Mouse (Mus musculus) midbrain, embryonic 16.5 days (tissue): ENCODE measurements at regions not wholly inside any gene's neighbourhood (a gene's known extent, or its start where the extent isn't known, plus 50 kb on each side); places are given as distances from the start of the nearest gene placed in this dataset.

Experiments used
- ATAC-seq: fragments of 200-750 bp; cut with Nextera tagmentation; 2 replicates; pipeline ENCODE4 v1.8.0; 2017; ENCODE audit warnings: moderate TSS enrichment
- H3K27ac ChIP-seq: fragments of 300-500 bp; sonication (generic); 2 replicates; pipeline ENCODE4 v1.5.1; 2014; ENCODE audit warnings: mild to moderate bottlenecking, low read length, mixed read lengths
- H3K27me3 ChIP-seq: fragments of 300-500 bp; sonication (generic); 2 replicates; pipeline ENCODE4 v1.6.1; 2014; ENCODE audit warnings: low read depth, low read length, mixed read lengths; ENCODE audit not compliant: control insufficient read depth, insufficient read depth
- H3K36me3 ChIP-seq: fragments of 300-500 bp; sonication (generic); 2 replicates; pipeline ENCODE4 v1.6.1; 2014; ENCODE audit warnings: mild to moderate bottlenecking, low read length, moderate library complexity, mixed read lengths; ENCODE audit not compliant: control insufficient read depth, insufficient read depth
- H3K4me1 ChIP-seq: fragments of 300-500 bp; sonication (generic); 2 replicates; pipeline ENCODE4 v1.6.1; 2014; ENCODE audit warnings: mild to moderate bottlenecking, low read length, mixed read lengths; ENCODE audit not compliant: control insufficient read depth, insufficient read depth
- H3K4me2 ChIP-seq: fragments of 300-500 bp; sonication (generic); 2 replicates; pipeline ENCODE4 v1.6.1; 2014; ENCODE audit warnings: mild to moderate bottlenecking, low read length, mixed read lengths
- H3K4me3 ChIP-seq: fragments of 300-500 bp; sonication (generic); 2 replicates; pipeline ENCODE4 v1.5.1; 2014; ENCODE audit warnings: low read depth, mild to moderate bottlenecking, low read length, moderate library complexity, mixed read lengths
- H3K9ac ChIP-seq: fragments of 300-500 bp; sonication (generic); 2 replicates; pipeline ENCODE4 v1.6.1; 2014; ENCODE audit warnings: low read depth, low read length, mixed read lengths
- H3K9me3 ChIP-seq: fragments of 300-500 bp; sonication (generic); replicated peaks from 2 replicates; pipeline ENCODE4 v1.6.1; 2014; ENCODE audit warnings: mild to moderate bottlenecking, low read length, mixed read lengths; ENCODE audit not compliant: control insufficient read depth, poor library complexity, severe bottlenecking
- WGBS: fragments of 180-500 bp; shearing (Covaris S2); extraction: QIAGEN DNeasy Blood & Tissue Kit; methylation state at CpG from one replicate; pipeline ENCODE4 v1.1.7; 2014; 5-methylcytosine and 5-hydroxymethylcytosine counted together

GRCm38 (mm10) chr13:101318621-101319020 is 449.4 kb downstream of the Pik3r1 start:
- H3K27me3 ChIP-seq, result no peaks in the 10 kb centered on the region
- no peak overlapping the region for H3K9ac ChIP-seq
- no peaks in the 10 kb centered on the region for H3K36me3 ChIP-seq
- ATAC-seq, result no peak
- H3K9me3 ChIP-seq, result no peaks in the 10 kb centered on the region
- H3K4me3 ChIP-seq, result no peak overlapping the region
- no peak overlapping the region for H3K27ac ChIP-seq
- WGBS, result 66% methylated on average over 4 of the region's 4 CpGs
- no peak overlapping the region for H3K4me2 ChIP-seq
- no peaks in the 10 kb centered on the region for H3K4me1 ChIP-seq

DNA sequence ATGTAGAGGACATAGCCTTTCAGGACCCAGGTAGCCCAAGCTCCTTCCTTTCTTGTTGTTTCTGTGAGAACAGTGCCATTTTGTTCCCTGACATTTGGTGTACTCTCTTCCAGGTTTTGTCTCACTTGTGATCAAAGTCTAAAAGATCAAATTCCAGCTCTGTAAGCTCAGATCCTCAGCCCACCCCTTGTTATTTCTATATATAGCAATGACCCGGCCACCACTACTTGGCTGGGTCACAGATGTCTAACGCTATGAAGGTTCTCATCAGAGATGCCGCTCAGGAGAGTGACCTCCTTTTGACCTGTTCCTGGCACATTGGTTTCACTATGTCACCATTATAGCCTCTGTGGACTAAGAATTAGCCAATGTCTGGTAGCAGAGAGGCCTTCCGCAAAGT is 451.7 kb downstream of the Pik3r1 start:
- Histone ChIP-seq H3K4me1 (no peaks in the 10 kb centered on the region), H3K27me3 (no peaks in the 10 kb centered on the region), H3K9me3 (no peaks in the 10 kb centered on the region), H3K27ac (no peak overlapping the region), H3K4me2 (no peak overlapping the region), H3K9ac (no peak overlapping the region), H3K4me3 (no peak overlapping the region), H3K36me3 (no peaks in the 10 kb centered on the region)
- no peak for ATAC-seq
- WGBS, result 77% methylated on average over 4 of the region's 4 CpGs

GRCm38 (mm10) chr13:101314040-101314439 is 454.0 kb downstream of the Pik3r1 start:
- H3K9me3 ChIP-seq, result no peaks in the 10 kb centered on the region
- ATAC-seq, result no peak

DNA sequence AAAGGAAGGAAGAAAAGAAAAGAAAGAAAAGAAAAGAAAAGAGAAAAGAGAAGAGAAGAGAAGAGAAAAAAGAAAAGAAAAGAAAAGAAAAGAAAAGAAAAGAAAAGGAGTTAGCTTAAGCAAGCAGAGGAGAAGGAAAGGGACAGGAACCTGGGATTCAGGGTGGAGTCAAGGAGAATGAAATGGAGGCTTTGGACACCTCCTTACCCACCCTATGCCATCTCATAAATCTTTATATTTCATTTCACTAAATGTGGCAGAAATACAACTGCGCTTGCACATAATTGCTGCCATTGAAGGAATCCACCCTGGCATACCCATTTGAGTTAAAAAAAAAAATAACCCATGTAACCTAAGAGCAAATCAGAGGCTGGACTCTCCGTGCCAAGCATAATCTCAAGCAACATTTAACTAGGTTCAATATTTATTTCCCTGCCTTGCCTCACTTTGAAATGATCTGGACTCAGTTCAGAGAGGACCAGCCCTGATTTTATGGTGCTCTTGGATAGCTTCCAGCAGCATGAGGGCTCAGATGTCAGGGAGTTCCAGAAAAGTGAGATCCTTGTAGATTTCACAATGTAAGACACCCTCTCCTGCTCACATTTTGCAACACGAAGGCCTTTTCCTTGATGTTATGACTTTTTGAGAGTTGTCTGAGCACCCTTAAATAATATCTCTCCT is 456.2 kb downstream of the Pik3r1 start:
- Histone ChIP-seq H3K4me2 (no peak overlapping the region), H3K4me1 (no peaks in the 10 kb centered on the region), H3K27me3 (no peaks in the 10 kb centered on the region), H3K36me3 (no peaks in the 10 kb centered on the region), H3K9me3 (no peaks in the 10 kb centered on the region), H3K9ac (no peak overlapping the region), H3K27ac (no peak overlapping the region), H3K4me3 (no peak overlapping the region)
- WGBS, result 83% methylated on average over 3 of the region's 3 CpGs
- no peak for ATAC-seq

More at GRCm38 (mm10) chr13:101314040-101314439, 454.0 kb downstream of the Pik3r1 start:
- Histone ChIP-seq H3K9ac (no peak overlapping the region), H3K4me1 (no peaks in the 10 kb centered on the region), H3K27ac (no peak overlapping the region), H3K36me3 (no peaks in the 10 kb centered on the region), H3K27me3 (no peaks in the 10 kb centered on the region), H3K4me3 (no peak overlapping the region), H3K4me2 (no peak overlapping the region)

DNA sequence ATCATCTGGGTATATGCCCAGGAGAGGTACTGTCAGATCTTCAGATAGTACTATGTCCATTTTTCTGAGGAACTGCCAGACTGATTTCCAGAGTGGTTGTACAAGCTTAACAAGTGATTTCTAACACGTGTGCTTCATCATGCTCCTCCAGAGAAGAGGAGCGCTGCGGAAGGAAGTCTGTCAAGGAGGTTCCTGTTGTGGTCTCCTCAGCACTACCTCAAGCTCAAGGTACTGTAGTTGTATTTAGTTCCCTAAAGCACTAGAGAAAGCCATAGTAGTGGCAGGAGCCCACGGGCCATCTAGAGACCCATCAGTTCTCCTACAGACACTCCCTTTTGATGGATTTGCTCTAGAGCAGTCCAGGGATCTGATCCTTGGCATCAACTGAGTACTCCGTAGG is 459.3 kb downstream of the Pik3r1 start:
- 96% methylated on average over 5 of the region's 5 CpGs for WGBS
- Histone ChIP-seq H3K9ac (no peak overlapping the region), H3K4me3 (no peak overlapping the region), H3K27ac (no peak overlapping the region), H3K36me3 (no peaks in the 10 kb centered on the region), H3K4me2 (no peak overlapping the region), H3K27me3 (no peaks in the 10 kb centered on the region), H3K9me3 (no peaks in the 10 kb centered on the region), H3K4me1 (no peaks in the 10 kb centered on the region)
- no peak for ATAC-seq

DNA sequence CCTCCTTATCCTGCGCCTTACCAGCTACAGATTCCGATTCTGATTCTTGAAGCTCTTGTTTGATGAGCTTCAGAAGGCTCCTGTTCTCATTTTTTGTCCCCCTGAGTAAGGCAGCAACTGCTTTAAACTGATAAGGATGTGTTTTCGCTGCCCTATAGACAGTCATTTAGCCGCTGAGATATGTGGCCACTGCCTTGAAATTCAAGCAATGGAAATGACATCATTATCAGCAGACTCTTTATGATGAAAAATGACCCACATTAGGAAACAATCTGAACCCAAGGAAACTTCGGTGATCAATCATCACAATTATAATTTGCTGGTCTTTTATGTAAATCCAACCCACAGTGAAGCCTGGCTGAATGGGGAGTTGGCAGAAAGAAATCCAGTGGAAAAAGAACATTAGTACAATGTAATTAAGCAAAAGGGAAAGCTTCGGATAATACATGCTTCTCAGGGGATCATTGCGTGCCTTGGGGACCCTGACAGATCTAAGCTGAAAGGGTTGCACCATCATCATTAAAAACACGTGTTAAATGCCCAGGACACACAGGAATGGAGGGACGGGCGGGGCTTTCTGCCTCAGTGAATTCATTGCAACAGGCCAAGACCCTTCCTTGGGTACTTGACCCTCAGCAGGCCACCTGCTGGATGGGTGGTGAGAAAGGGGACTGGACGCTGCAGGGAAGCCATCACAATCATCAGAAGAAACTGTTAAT is 462.2 kb downstream of the Pik3r1 start:
- Histone ChIP-seq H3K9me3 (no peaks in the 10 kb centered on the region), H3K9ac (no peak overlapping the region), H3K27ac (no peak overlapping the region), H3K4me3 (no peak overlapping the region), H3K36me3 (no peaks in the 10 kb centered on the region), H3K27me3 (no peaks in the 10 kb centered on the region), H3K4me1 (no peaks in the 10 kb centered on the region), H3K4me2 (no peak overlapping the region)
- ATAC-seq, result no peak
- WGBS, result 57% methylated on average over 11 of the region's 11 CpGs

DNA sequence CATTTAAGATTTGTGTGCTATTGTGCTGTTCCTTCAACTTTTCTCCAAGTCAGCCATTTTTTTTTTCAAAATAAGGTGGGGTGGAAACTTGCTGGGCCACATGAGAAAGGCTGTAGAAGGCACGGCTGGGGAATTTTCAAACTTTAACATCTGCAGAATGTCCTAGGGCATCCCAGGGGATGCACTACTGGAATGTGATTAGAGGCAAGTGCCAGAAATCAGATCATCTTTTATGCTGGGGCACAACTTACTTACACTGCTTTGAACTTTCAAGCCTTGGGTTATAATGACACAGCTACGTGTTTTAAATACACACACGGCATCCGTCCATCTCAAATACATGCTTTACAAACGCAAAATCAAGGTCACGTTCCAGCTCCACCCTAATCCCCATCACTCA is 463.0 kb downstream of the Pik3r1 start:
- H3K4me3 ChIP-seq, result no peak overlapping the region
- no peak for ATAC-seq
- no peak overlapping the region for H3K4me2 ChIP-seq
- H3K27me3 ChIP-seq, result no peaks in the 10 kb centered on the region
- H3K4me1 ChIP-seq, result no peaks in the 10 kb centered on the region
- H3K36me3 ChIP-seq, result no peaks in the 10 kb centered on the region
- no peaks in the 10 kb centered on the region for H3K9me3 ChIP-seq
- H3K9ac ChIP-seq, result no peak overlapping the region
- no peak overlapping the region for H3K27ac ChIP-seq
- 53% methylated on average over 6 of the region's 6 CpGs for WGBS

DNA sequence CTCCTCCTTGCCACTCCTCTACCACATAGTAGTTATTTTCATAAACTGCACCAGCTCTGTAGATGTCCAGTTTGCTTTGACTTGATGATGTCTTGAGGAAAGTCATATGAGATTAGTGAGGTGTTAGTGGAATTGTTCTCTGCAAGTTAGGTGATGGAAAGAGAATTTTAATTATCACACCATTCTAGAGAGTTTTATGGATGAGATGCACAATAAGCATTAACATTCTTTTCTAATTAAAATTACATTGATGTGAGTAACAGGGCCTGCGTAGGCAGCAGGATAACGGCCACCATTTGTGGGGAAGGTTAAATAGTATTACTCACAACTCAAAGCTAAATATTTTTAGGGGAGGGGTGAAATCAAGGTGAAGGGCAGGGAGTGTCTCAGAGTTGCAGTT is 466.7 kb downstream of the Pik3r1 start:
- ATAC-seq, result no peak
- WGBS, result 89% methylated on average over 2 of the region's 2 CpGs

DNA sequence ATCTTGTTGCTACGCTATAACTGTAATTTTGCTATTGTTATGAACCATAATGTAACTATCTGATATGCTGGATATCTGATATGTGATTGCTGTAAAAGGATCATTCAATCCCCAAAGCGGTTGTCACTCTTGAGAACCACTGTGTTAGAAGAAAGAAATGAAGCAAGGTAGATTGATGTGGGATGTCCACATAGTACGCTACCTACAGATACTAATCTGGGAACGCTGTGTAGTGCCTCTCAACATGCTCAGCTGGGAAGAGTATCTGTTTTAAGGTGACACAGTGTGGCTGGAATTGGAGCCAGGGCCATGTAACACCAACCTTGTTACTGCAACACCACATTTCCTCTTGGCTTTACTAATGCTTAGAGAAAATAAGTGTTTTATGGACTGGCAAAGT is 456.2 kb upstream of the Slc30a5 start:
- Histone ChIP-seq H3K36me3 (no peaks in the 10 kb centered on the region), H3K9me3 (no peaks in the 10 kb centered on the region), H3K4me2 (no peak overlapping the region), H3K27me3 (no peaks in the 10 kb centered on the region; the same call in 1 of the 2 replicates), H3K27ac (no peak overlapping the region), H3K9ac (no peak overlapping the region), H3K4me1 (no peaks in the 10 kb centered on the region), H3K4me3 (no peak overlapping the region)
- no peak for ATAC-seq
- 96% methylated on average over 4 of the region's 4 CpGs for WGBS

More for the DNA sequence above, 466.7 kb downstream of the Pik3r1 start:
- Histone ChIP-seq H3K4me3 (no peak overlapping the region), H3K4me2 (no peak overlapping the region), H3K27ac (no peak overlapping the region), H3K9me3 (no peaks in the 10 kb centered on the region), H3K9ac (no peak overlapping the region), H3K27me3 (no peaks in the 10 kb centered on the region), H3K4me1 (no peaks in the 10 kb centered on the region), H3K36me3 (no peaks in the 10 kb centered on the region)
